Mouse (Mus musculus) testis, postnatal 14 days (tissue): ENCODE results near the gene Cbx6.
"Not testable (repeated sequence)": the region's sequence is repeated elsewhere in the genome, so short reads cannot be mapped to it uniquely, and the experiment has no call there.

ENCODE experiments used
- DNase-seq: peaks from one replicate; pipeline ENCODE4 v3.0.0; 2021; ENCODE audit warnings: low spot score

The Cbx6 gene

DNA sequence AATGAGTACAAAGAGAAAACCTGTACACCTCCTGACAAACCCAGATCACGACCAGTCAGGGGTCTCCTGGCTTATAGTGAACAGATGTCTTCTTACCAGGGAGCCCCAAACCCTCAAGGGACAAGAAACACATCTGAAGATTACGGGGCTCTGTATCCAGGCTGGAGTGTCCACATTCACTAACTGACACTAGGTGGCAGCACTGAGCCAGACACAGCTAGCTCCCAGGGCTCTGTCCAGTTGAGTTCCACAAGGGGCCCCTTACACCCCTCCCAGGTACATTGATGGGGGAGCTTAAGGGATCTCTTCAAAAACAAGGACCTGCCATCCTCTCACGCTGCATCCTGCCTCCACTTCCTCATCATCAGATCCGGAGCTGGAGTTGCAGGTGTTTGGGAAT, 4.1 kb downstream of the Cbx6 start:
- DNase-seq: peak; percentile 68

DNA sequence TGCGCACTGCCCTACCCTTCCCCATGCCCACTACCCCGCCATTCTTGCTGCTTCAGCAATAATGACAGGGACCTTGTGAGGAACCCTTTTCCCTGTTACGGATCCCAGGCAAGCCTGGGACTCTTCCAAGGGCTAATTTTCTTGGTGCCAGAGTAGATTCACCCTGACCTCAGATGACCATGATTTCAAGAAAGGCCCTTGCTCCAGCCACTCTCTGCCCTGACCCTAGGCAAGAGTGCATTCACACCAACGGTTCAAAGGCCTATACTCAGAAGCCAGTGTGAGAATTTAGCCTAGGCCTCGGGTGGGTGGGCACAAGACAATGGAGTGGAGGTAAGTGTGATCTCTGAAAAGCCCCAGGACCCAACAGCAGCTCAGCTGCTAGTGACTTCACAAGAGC, 5.1 kb downstream of the Cbx6 start:
- no peak for DNase-seq

DNA sequence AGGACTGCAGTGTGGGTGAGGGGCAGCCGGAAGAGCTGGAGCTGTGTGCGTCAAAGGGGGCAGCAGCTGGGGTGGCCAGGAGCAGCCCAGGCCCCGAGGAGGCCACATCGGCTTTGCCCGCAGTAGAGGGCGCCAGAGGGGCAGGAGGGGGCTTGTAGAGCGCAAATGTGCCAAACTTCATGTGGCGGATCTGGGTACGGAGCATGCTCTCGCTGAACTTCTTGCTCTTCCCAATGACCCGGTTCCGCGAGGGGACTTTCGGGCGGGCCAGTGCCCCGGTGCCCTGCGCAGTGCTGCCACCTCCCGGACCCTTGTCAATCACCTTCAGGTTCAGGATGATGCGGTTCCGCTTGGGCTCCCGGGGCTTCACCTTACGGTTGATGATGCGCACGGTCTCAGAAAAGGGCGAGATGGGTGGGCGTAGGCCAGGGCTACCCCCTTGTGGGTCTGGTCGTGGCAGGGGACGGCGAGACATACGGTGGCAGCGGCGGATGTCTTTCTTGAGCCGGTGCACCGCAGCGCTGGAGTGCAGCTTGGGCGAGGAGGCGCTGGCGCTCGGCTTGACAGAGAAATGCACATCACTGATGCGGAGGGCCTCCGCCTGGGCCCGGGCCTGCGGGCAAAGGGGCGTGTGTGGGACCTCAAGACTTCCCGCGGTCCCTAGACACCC, 6.0 kb downstream of the Cbx6 start:
- no peak for DNase-seq

DNA sequence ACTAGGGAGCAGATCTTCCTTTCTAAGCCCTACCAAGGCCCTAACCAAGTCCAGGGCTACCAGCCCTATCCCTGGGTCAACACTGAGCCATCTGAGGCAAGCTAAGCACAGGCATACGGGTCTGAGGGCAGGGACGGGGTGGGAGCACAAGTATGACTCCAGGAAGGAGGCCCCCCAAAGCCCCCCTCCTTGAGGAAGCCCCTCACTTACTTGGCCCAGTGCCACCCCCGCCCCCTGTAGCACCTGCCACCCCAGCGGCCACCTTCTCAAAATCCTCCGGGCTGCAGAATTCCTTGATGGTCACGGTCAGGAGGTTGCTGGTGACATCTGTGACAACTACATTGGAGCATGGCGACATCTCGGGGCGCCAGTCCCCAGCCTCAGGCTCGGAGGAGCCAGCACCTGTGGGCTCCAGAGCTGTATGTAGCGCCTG, 6.7 kb downstream of the Cbx6 start:
- DNase-seq: no peak

DNA sequence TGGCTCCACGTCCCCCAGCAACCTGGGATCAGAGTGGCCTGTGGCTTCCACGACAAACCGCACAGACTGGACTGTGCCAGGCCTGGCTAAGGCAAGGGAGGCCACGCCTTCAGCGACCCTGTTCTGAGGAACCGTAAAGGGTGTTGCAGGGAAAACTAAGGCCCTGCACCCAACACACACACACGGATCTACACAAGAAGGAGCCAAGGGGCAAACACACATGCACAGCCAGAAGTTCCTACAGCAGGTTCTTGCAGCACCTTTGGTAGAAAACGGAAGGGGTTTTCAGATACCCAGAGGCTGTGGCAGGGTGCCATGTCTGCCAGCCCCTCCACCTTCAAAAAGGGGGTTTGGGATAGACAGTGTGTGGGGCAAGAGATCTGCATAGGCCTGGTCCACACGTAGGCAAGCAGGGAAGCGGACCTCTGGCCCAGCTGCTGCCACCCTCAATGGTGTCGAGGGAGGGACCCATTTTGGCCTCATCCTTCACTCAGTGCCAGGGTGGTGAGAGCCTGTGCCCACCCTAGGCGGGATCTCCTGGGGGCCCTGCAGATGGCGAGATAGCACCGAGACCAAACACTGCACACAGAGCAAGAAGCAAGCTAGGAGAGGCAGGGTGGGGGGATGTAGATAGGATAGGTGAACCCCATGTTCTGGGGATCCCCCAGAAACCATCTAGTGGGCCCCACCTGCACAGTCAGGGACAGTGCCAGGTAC, 7.3 kb downstream of the Cbx6 start:
- DNase-seq: no peak

DNA sequence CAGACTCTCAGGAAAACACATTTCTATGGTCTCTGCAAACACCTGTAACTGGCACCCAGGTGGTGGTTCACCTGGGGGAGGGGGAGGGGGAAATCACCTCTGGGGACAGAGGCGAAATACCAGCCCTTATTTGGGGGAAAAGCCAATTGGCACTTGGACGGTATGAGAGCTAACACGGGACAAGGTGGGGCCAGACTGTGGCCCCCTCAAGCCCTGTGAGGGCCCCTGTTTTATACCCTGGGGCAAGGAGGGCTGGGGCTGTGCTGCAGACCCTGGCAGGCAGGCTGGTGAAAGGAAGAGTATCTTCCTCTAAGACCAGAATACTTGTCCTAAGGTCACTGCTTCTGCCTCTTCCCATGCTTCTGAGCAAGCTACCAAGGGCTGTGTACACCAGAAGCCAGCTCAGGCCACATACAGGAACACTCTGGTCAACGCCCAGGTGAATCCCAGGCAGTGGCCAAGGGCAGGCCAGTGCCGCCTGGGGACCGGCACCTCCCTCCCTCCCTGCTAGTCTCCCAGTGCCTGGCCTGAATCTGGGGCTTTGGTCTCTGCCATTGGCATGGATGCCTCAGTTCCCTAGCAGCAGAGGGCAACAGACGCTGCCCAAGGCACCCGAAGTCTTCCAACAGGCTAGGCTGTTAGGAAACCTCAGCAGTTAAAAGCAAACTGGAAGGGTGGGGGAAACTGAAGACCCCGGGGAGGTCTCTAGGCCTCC, 8.1 kb downstream of the Cbx6 start:
- no peak for DNase-seq

DNA sequence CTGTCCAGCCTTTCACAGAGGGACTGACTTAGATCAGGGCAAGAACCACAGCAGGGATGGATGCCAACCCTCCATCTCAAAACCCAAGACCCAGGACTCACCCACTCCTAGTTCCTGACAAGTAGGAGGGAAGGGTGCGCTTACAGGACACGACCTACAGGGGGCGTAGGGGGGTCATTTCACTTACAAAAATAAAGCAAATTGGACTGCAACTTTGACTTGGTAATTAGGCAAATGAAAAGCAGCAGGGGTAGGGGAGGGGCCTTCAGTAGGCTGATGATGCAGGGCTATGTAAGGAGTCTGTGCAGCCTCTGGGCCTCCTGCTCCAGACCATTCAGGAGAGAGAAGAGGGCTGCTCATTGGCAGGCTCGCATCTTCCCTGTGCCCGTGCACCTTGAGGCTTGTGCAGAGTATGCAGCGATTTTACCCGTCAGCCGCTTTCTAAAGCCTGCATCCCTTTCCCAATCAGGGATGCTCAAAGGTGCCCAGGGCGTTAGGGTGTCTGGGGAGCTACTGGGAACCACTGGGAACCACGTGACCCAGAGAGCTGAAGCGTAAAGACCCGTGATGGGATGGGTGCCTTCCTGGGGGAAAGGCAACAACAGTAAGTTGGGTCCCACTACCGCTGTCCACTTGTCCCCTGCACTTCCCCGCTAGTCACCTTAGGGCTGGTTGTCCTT, 9.2 kb downstream of the Cbx6 start:
- no peak for DNase-seq

DNA sequence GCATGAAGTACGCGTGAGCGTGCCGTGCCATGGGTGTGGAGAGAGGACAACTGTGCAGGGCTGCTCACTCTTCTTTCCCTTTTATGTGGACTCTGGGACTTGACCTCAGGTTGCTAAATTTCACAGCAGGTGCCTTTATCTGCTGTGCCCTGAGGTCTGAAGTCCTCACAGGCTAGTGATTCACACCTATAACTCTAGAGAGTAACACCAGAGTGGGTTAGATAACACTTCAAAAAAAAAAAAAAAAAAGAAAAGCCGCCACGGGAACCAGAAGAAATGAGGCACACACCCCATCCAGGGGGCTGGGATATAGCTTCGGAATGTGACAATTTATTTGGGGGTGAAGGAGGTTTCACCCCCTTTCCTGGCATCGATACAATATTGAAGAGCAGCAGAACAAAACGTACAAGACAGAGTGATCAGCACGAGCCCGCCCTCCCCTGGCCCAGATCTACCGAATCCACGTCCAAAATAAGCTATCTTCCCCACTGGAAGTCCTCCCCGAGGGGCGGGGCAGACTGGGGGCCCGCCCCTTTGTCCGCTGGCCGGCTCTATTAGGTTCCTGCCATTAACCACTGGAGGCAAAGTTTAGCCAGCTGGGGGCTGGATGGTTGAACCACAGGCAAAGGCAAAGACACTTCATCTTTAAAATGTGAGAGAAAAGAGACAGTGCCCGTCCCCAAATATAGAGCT, 10.8 kb downstream of the Cbx6 start:
- DNase-seq: peak; percentile 72

DNA sequence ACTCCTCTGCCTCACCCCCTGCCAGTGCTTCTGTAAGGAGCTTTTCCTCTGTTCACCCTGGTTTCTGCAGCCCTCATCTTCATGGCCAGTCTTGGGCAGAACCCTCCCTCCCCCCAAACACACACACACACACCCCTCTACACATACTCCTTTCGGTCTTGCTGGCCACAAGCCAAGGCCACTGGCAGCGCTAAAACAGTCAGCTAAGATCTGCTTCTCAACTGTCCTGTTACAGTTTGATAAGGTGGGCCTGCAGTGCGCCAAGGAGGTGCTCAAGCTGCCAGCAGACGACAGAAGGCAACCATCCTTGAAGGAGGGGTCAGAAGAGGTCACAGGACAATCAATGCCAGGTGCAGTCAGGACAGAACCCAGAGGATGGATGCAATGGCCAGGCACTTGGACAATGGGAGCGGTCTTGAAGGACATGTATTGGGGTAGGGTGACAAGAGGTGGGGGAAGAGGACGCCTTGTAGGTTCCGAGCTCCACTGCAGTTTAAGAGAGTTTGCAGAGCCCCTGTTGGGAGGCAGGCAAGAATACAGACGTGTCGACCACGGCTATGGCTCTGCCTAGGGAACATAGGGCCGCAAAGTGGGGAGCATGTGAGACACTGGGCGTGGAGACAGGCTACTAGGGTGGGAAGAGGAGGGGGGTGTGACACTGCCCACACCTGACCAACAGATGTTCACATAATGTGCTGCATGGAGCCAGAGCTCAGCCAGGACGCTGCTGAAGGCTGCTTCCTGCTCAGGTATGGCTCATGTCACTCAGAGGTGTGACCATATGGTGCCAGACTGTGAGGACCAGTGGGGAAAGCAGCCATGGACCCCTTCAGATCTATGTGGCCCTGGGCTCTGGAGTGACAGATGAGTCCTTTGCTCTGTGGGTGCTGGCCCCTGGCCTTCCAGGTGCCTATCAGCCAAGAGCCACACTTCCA, 12.0 kb downstream of the Cbx6 start:
- peak; percentile 66 for DNase-seq

DNA sequence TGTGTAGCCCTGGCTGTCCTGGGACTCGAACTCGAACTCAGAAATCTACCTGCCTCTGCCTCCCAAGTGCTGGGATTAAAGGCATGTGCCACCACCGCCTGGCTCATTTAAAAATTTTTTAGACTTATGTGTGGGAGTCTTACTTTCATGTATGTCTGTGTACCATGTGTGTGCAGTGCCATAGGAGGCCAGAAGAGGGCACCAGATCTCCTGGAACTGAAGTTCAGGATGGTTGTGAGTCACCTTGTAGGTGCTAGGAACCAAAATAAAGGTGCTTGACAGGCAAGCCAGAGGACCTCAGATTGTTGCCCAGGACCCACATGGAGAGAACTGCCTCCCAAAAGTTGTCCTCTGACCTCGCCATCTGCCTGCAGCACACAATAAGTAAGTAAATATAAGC, 16.2 kb downstream of the Cbx6 start:
- no peak for DNase-seq

DNA sequence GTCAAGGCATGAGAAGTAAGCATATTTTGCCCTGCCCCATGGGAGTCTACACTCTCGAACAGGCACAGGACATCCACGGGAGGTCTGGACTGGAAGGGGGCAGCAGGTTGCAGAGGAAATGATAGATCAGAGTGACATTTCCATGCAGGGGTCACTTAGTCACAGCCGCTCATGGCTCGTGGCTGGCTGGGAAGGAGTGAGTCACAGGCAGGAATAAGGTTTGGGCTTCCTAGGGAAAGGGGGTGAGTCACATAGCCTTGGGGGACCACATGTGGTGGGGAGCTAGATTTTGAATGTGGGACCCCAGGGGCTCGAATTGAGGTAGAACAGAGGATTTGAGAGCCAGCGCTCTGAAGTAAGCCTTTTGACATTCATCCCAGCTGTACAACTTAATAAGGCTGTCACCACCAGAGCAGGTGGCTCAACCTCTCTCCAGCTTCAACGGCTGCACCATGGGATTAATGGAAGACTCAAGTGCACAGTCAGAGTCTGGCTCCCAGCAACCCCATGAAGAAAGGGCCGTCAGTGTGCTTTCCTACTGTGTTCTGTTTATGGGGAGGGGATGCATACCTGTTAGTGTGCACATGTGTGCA, 20.7 kb downstream of the Cbx6 start:
- DNase-seq: no peak

DNA sequence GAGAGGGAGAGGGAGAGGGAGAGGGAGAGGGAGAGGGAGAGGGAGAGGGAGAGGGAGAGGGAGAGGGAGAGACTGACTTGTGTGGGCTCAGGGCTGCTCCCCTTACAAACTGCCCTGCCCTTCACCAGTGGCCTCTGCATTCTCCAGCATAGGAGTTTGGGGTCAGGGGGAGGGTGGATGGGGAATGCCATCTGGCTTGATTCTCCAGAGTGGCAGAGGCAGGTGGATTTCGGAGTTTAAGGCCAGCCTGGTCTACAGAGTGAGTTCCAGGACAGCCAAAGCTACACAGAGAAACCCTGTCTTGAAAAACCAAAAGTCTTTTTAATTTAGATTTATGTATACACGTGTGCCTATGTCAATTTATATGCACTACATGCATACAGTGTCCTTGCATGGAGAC, 21.6 kb downstream of the Cbx6 start:
- not testable (repeated sequence) for DNase-seq

DNA sequence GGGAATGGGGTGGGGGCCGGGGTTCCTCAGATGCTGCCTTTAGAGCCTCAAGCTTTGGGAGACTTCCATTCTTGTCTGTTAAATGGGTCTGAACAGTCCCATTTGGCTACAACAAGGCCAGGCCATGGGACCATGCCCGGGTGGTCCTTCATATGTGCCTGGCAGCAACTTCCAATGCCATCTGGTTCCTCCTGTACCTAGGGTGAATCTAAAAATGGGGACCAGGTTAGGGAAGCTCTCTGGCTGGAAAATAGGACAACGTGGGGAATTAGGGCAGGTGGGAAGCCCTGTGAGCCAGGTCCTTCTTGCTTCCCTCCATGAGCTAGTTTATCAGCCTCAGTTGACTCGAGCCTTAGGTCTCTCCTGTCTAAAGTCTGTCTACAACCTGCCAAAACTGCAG, 23.5 kb downstream of the Cbx6 start:
- no peak for DNase-seq

DNA sequence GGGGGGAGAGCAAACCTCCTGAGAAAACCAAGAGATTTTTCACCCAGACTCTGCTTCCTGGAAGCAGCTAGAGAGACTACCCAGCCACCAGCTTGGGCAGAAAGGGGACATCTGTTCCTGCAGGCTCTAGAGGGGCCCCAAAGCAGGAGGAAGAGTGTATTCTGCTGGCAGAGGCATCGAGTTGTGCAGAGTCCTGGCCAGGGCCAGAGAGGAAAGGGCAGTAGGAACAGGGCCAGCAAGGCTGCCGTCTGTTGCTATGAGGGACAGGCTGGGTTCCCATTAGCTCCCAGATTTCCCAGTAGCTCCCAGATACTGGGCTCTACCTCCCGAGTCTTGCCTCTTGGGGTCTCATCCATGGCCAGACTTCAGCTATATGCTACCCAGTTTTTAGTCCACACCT, 24.4 kb downstream of the Cbx6 start:
- DNase-seq: no peak

DNA sequence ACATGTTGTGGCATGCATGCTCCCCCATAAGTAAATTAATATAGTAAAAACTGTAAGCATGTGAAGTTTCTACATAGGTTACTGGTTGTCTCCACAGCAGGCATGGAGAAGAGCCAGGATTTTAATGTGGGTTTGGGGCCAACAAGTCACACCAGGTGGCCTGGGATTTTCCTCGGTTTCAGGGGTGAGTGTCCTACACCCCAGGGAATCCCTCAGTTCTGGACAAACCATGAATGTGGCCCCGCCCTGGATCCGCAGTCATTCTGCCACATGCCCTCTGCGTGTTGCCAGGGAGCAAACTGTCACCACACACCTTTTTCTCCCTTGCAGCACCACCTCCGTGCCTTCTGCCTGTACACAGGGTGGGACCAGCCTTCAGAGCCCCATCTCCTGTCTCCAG, 25.8 kb downstream of the Cbx6 start:
- DNase-seq: no peak

DNA sequence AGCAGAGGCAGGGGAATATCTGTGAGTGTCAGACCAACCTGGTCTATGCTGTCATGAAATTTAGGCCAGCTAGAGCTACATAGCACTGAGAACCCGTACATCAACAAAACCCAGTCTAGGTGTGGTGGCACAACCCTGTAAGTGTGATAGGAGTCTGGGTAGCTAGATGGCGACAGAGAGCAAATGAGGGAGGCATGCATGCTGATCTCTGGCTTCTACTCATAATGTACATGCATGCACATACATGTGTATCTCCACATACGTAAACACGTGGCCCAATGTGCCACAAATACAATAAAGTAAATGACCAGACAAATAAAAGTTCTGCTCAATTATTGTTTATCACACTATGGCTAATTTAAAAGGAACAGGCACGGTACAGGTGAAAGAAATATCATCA, 26.4 kb downstream of the Cbx6 start:
- DNase-seq: no peak

DNA sequence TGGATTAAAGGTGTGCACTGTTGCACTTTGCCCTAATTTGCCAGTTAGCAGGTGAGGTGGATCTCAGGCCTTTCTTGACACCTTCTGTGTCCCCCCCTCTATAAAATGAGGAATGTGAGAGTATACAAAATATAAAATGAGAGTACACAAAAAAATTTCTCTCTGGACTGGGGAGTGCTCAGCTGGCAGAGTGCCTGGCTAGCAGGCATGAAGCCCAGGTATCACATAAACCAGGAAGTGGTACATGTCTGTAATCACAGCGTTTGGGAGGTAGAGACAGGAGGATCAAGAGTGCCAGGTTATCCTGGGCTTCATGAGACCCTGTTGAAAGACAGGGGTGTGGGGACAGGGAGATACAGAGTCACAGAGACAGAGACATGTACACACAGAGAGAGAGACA, 27.4 kb downstream of the Cbx6 start:
- DNase-seq: no peak

DNA sequence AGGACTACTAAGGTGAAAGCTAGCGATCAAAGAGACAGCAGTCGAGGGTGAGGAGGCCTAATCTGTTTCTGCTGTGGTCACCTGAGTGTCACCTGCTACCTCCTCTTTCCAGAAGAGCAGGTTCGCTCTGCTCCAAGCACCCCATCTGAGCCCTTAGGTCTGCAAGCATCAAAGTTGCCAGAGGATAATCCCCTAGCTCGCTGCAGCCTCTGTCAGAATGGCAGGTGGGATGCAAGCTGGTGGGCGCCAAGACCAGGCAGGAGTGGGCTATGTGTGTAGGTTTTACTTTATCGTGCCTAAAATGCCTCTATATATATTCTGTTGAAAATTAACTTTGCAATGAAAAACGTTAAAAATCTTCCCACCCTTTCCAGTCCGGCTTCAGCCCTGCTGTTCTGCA, 29.2 kb downstream of the Cbx6 start:
- DNase-seq: no peak

DNA sequence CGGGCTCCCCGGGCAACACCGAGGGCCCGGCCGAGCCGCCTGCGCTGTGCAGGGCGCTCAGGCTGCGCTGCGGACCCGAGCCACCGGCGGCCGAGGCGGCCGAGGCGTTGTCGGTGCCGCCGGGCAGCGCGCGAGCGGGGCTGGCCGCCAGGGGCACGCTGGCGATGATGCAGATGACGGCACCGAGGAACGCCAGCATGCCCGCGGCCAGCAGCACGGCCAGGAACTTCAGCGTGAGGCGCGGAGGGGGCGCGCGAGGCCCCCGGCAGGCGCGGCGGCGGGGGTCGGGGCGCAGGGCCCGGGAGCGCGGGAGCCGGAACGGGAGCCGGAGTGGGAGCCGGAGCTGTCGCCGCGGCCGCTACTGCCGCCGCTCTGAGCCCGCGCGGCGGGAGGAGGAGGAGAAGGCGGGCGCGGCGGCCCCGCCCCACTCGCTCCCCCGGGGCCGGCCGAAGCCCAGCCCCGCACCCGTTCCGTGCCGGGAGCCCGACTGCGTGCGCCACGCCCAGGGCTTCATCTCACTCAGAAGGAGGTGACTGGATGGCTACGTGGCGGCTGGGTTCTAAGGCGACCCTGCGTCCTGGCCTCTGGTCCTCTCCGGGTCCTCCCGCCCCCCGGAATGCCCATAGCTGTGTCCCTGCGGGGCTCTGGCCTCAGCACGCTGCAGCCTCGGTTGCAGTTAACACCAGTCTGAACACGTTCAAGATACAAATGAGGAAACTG, 30.0 kb downstream of the Cbx6 start, which contains the start of gene Nptxr:
Gene Nptxr (minus strand): TSS at position 415 of the 720 bp plus-strand sequence.
- no peak for DNase-seq
